Mouse (Mus musculus): ENCODE measurements around the gene Taf1b. TPM values are rescaled to one million over a fixed set of nuclear protein-coding genes. Genes with fewer than 3 reads are reported as not detected.
A peak's percentile ranks its signal among the peaks of the same experiment; 100 is the strongest.
"Not testable (repeated sequence)": the region's sequence is repeated elsewhere in the genome, so short reads cannot be mapped to it uniquely, and the experiment has no call there.

The Taf1b gene
- polyA plus RNA-seq (2014; fragmentation: Nextera tagmentation; extraction: Ambion mirVana) = 22.9 and 23.9 TPM in 2 replicates

DNA sequence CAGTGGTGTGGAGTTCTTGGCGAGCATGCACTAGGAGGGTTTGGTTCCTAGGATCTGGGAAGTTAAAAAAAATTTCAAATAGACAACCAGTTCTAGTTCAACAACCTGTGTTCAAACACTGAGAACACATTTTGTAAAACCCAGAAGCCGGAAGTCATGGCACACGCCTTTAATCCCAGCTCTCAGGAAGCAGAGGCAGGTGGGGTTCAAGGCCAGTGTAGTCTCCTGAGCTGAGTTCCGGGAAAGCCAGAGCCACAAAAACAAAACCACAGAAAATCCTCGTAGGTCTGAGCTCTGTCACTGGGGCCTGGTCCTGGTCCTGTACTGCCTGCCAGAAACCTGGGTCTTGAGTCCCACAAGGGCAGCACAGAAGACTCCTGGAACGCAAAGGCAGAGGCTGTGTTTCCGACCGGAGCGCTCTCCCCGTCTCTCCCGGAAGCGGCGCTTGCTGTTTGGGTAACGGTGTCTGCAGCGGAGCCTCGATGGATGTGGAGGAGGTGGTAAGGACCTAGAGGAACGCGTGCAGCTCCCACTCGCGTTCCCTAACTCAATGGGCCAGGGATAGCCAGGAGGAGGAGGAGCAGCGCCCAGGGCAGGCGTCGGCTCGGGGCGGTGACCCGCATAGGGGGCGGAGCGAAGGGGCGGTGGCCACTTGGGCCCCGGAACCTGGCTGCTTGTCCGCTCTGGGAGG is at the start of gene Taf1b:
Gene Taf1b (plus strand): TSS at position 210 of the 691 bp plus-strand sequence.
- Histone ChIP-seq H3K27ac (ENCODE audit: low read depth) (peak within 1 kb of the TSS; percentile 67), H3K9me3 (ENCODE audit: control insufficient read depth, low read length) (no peaks in the 10 kb centered on the region), H3K9ac (ENCODE audit: low read length) (peak within 1 kb of the TSS; percentile 53), H3K4me2 (ENCODE audit: low read length) (peak within 1 kb of the TSS; percentile 47), H3K36me3 (ENCODE audit: control insufficient read depth, insufficient read depth, low read length) (no peaks in the 10 kb centered on the region), H3K4me1 (replicated peaks; ENCODE audit: control insufficient read depth, insufficient read depth, low read length) (no peaks in the 10 kb centered on the region), H3K27me3 (replicated peaks; ENCODE audit: control insufficient read depth, insufficient read depth, low read length) (no peaks in the 10 kb centered on the region), H3K4me3 (ENCODE audit: low read depth, low read length) (peak within 1 kb of the TSS; percentile 61)
- ATAC-seq (replicated peaks; ENCODE audit: low FRiP score, low TSS enrichment, low read depth) (peak; percentile 84), DNase-seq (ENCODE audit: low spot score) (peak; percentile 97)
- 8% methylated on average over 31 of the region's 31 CpGs for WGBS

DNA sequence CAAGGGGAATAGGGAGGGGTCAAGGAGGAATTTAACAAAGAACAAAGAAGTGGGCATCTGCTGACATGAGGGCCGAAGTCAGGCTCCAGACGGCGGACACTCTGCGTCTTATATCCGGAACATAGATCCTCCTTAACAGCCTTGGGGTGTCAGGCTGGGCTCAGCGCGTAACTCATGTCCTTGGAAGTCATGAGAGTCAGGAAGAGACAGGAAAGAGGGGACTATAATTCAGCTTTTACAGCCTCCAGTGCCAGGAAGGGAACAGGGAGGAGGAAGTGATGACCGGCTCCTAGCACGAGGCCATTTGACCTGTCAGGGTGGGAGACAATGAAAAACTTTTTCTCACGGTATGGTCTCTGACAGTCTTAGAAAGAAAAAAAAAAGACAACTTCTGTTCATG is 37.8 kb upstream of the Taf1b start:
- H3K27me3 ChIP-seq (replicated peaks; ENCODE audit: control insufficient read depth, insufficient read depth, low read length) = no peaks in the 10 kb centered on the region
- H3K4me2 ChIP-seq (ENCODE audit: low read length) = no peak overlapping the region
- no peak overlapping the region for H3K4me3 ChIP-seq (ENCODE audit: low read depth, low read length)
- H3K4me1 ChIP-seq (replicated peaks; ENCODE audit: control insufficient read depth, insufficient read depth, low read length) = no peaks in the 10 kb centered on the region
- WGBS = 86% methylated on average over 10 of the region's 10 CpGs
- no peak overlapping the region for H3K9ac ChIP-seq (ENCODE audit: low read length)
- no peaks in the 10 kb centered on the region for H3K36me3 ChIP-seq (ENCODE audit: control insufficient read depth, insufficient read depth, low read length)
- H3K27ac ChIP-seq (ENCODE audit: low read depth) = no peak overlapping the region
- H3K9me3 ChIP-seq (ENCODE audit: control insufficient read depth, low read length) = no peaks in the 10 kb centered on the region
- ATAC-seq (replicated peaks; ENCODE audit: low FRiP score, low TSS enrichment, low read depth) (no peak), DNase-seq (ENCODE audit: low spot score) (no peak)

DNA sequence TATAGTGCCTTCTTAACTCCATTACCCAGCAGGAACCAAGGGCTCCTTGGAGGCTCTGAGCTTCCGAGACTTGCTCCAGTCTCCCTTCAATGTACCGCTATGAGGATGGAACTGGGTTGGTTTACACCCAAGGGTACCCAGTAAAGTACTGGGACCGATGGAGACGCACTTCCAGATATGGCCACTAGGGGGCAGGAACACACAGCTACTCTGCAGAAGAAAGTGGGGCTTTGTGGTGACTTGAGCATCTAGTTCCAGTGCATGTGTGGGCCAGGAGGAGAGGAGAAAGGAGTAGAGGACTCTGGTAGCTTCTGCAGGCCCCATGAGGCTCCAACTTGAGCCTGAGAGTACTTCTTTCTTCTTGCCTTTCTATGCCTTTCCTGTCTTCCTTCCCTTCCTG is 36.0 kb upstream of the Taf1b start:
- not testable (repeated sequence) for H3K4me3 ChIP-seq (ENCODE audit: low read depth, low read length); H3K9me3 ChIP-seq (ENCODE audit: control insufficient read depth, low read length); H3K36me3 ChIP-seq (ENCODE audit: control insufficient read depth, insufficient read depth, low read length); H3K4me2 ChIP-seq (ENCODE audit: low read length); H3K27me3 ChIP-seq (replicated peaks; ENCODE audit: control insufficient read depth, insufficient read depth, low read length); H3K4me1 ChIP-seq (replicated peaks; ENCODE audit: control insufficient read depth, insufficient read depth, low read length); H3K9ac ChIP-seq (ENCODE audit: low read length); H3K27ac ChIP-seq (ENCODE audit: low read depth); DNase-seq (ENCODE audit: low spot score); ATAC-seq (replicated peaks; ENCODE audit: low FRiP score, low TSS enrichment, low read depth)
- 31% methylated on average over 4 of the region's 4 CpGs for WGBS

DNA sequence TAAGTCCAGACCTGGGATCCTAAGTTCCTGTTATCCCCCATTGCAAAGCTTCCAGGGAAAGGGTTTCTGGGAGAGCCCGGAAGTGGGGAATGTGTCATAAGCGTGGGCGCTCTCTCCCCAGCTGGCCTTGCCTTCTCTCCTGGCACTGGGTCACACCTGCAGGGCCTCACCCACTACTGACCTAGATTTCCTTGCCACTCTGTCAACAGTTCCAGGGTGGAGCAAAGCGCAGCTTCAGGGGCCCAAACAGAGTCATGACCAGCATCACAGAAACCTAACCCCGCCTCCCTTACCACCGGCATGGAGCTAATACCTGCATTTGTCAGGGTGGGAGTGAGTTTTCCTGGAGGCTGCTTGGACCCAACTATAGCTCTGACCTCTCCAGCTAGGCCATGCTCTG is 34.7 kb upstream of the Taf1b start:
- WGBS = 83% methylated on average over 6 of the region's 6 CpGs
- H3K36me3 ChIP-seq (ENCODE audit: control insufficient read depth, insufficient read depth, low read length); H3K27ac ChIP-seq (ENCODE audit: low read depth); H3K4me2 ChIP-seq (ENCODE audit: low read length); H3K9ac ChIP-seq (ENCODE audit: low read length); H3K4me1 ChIP-seq (replicated peaks; ENCODE audit: control insufficient read depth, insufficient read depth, low read length); H3K9me3 ChIP-seq (ENCODE audit: control insufficient read depth, low read length); H3K27me3 ChIP-seq (replicated peaks; ENCODE audit: control insufficient read depth, insufficient read depth, low read length); H3K4me3 ChIP-seq (ENCODE audit: low read depth, low read length); ATAC-seq (replicated peaks; ENCODE audit: low FRiP score, low TSS enrichment, low read depth); DNase-seq (ENCODE audit: low spot score): not testable (repeated sequence)

DNA sequence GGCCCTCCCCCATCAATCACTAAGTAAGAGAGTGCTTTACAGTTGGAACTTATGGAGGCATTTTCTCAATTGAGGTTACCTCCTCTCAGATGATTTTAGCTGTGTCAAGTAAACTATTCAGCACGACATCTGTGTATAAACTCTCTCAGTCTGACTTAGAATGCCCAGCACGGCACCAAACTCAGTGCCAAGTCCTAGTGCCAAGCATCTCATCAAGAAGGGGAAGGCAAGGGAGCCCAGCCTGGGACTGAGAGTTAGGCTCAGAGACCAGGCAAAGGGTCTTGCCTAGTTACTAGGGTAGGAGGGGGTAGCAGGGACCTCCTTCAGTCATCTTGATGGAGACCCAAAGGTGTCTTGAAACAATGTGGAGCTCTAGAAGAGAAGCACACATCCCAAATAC is 29.2 kb upstream of the Taf1b start:
- Histone ChIP-seq H3K36me3 (ENCODE audit: control insufficient read depth, insufficient read depth, low read length) (no peaks in the 10 kb centered on the region), H3K4me3 (ENCODE audit: low read depth, low read length) (no peak overlapping the region), H3K9ac (ENCODE audit: low read length) (no peak overlapping the region), H3K27me3 (replicated peaks; ENCODE audit: control insufficient read depth, insufficient read depth, low read length) (no peaks in the 10 kb centered on the region), H3K4me1 (replicated peaks; ENCODE audit: control insufficient read depth, insufficient read depth, low read length) (no peaks in the 10 kb centered on the region), H3K9me3 (ENCODE audit: control insufficient read depth, low read length) (no peaks in the 10 kb centered on the region), H3K4me2 (ENCODE audit: low read length) (no peak overlapping the region), H3K27ac (ENCODE audit: low read depth) (no peak overlapping the region)
- DNase-seq (ENCODE audit: low spot score) (no peak), ATAC-seq (replicated peaks; ENCODE audit: low FRiP score, low TSS enrichment, low read depth) (no peak)
- 81% methylated on average over 2 of the region's 2 CpGs for WGBS

DNA sequence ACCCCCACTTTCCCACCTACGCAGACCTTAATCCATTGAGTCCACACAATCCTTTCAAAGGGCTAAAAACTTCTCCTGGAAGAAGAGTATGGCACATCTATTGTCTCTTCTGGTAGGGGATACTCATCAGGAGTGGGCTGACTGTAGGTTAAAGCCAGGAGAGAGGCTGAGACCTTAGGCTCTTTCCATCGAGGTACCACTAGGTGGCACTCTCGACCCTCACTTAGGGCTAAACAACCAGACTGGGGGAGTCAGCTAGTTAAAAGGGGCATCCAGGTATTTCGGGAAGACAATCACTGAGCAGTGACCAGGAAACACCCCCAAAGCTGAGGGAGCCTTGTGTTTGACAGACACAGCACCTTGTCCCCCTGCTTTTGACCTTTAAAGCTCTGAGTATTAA is 27.2 kb upstream of the Taf1b start:
- H3K27me3 ChIP-seq (replicated peaks; ENCODE audit: control insufficient read depth, insufficient read depth, low read length) = no peaks in the 10 kb centered on the region
- no peak overlapping the region for H3K4me2 ChIP-seq (ENCODE audit: low read length)
- H3K4me3 ChIP-seq (ENCODE audit: low read depth, low read length) = no peak overlapping the region
- WGBS = 16% methylated on average over 4 of the region's 4 CpGs
- DNase-seq (ENCODE audit: low spot score) = peak; percentile 69
- H3K36me3 ChIP-seq (ENCODE audit: control insufficient read depth, insufficient read depth, low read length) = no peaks in the 10 kb centered on the region
- H3K4me1 ChIP-seq (replicated peaks; ENCODE audit: control insufficient read depth, insufficient read depth, low read length) = no peaks in the 10 kb centered on the region
- no peak for ATAC-seq (replicated peaks; ENCODE audit: low FRiP score, low TSS enrichment, low read depth)
- H3K9me3 ChIP-seq (ENCODE audit: control insufficient read depth, low read length) = no peaks in the 10 kb centered on the region
- H3K9ac ChIP-seq (ENCODE audit: low read length) = no peak overlapping the region
- no peak overlapping the region for H3K27ac ChIP-seq (ENCODE audit: low read depth)

DNA sequence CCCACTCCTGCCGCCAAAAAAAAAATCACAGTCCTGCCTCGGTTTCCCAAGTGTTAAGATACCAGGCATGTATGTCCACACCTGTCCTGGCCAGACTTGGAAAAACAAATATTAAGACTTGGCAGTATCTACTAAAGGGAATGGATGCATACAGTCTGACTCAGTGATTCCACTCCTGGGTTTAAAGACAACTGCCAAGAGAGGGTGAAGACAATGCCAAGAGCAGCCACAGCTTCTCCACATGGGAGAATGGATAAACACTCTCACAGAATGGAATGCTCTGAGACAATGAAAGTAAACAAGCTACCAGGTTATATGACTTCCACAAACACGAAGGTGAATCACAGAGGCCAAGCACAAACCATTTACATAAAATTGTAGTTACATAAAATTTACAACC is 24.9 kb upstream of the Taf1b start:
- no peaks in the 10 kb centered on the region for H3K27me3 ChIP-seq (replicated peaks; ENCODE audit: control insufficient read depth, insufficient read depth, low read length)
- H3K9me3 ChIP-seq (ENCODE audit: control insufficient read depth, low read length) = no peaks in the 10 kb centered on the region
- DNase-seq (ENCODE audit: low spot score) = no peak
- H3K36me3 ChIP-seq (ENCODE audit: control insufficient read depth, insufficient read depth, low read length) = no peaks in the 10 kb centered on the region
- 58% methylated on average over 3 of the region's 3 CpGs for WGBS
- H3K4me3 ChIP-seq (ENCODE audit: low read depth, low read length) = no peak overlapping the region
- no peak overlapping the region for H3K27ac ChIP-seq (ENCODE audit: low read depth)
- no peak for ATAC-seq (replicated peaks; ENCODE audit: low FRiP score, low TSS enrichment, low read depth)
- no peak overlapping the region for H3K9ac ChIP-seq (ENCODE audit: low read length)
- H3K4me1 ChIP-seq (replicated peaks; ENCODE audit: control insufficient read depth, insufficient read depth, low read length) = no peaks in the 10 kb centered on the region
- no peak overlapping the region for H3K4me2 ChIP-seq (ENCODE audit: low read length)

DNA sequence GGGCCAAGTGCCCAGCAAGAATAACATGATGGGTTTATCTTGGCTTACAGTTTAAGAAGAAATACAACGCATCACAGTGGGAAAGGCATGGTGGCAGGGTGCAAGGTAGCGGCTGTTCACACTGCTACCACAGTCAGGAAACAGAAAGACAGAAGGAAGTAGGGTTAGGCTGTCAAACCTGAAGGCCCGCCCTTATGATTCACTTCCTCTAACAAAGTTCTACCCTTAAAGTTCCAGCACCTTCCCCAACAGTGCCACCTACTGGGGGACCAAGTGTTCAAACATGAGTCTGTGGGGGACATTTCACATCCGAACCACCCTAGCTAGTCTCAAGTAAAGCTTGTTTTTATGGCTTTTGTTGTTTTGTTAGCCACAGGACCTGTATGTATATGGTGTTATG is 13.2 kb upstream of the Taf1b start:
- ATAC-seq (replicated peaks; ENCODE audit: low FRiP score, low TSS enrichment, low read depth) = no peak
- Histone ChIP-seq H3K9me3 (ENCODE audit: control insufficient read depth, low read length) (peaks cover 4% of the 10 kb centered on the region; the same call in 1 of the 2 replicates), H3K4me1 (replicated peaks; ENCODE audit: control insufficient read depth, insufficient read depth, low read length) (no peaks in the 10 kb centered on the region), H3K4me3 (ENCODE audit: low read depth, low read length) (no peak overlapping the region), H3K4me2 (ENCODE audit: low read length) (no peak overlapping the region), H3K27ac (ENCODE audit: low read depth) (no peak overlapping the region), H3K36me3 (ENCODE audit: control insufficient read depth, insufficient read depth, low read length) (no peaks in the 10 kb centered on the region), H3K9ac (ENCODE audit: low read length) (no peak overlapping the region), H3K27me3 (replicated peaks; ENCODE audit: control insufficient read depth, insufficient read depth, low read length) (no peaks in the 10 kb centered on the region)
- no peak for DNase-seq (ENCODE audit: low spot score)
- 93% methylated on average over 4 of the region's 4 CpGs for WGBS

DNA sequence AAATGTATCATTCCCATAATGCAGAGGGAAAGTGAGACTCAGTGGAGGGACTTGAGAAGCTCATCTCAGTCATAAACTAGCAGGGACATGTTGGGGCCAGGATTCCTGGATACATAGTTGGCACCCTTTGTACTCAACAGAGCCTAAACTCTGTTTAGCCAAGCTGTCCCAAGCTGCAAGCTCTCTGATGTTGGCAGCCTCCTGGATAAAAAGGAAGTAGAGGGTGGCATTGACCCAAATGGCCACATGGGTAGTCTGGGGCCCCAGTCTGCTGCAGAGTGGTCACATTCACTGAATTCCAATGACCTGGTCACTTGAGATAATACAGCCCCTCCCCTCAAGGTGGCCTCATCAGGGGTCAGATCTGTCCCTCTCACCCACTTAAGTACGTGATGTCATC is 11.3 kb upstream of the Taf1b start:
- no peak for ATAC-seq (replicated peaks; ENCODE audit: low FRiP score, low TSS enrichment, low read depth)
- no peak overlapping the region for H3K4me3 ChIP-seq (ENCODE audit: low read depth, low read length)
- DNase-seq (ENCODE audit: low spot score) = no peak
- H3K4me2 ChIP-seq (ENCODE audit: low read length) = no peak overlapping the region
- H3K27me3 ChIP-seq (replicated peaks; ENCODE audit: control insufficient read depth, insufficient read depth, low read length) = no peaks in the 10 kb centered on the region
- H3K9me3 ChIP-seq (ENCODE audit: control insufficient read depth, low read length) = peaks cover 4% of the 10 kb centered on the region; the same call in 1 of the 2 replicates
- no peaks in the 10 kb centered on the region for H3K36me3 ChIP-seq (ENCODE audit: control insufficient read depth, insufficient read depth, low read length)
- no peaks in the 10 kb centered on the region for H3K4me1 ChIP-seq (replicated peaks; ENCODE audit: control insufficient read depth, insufficient read depth, low read length)
- no peak overlapping the region for H3K27ac ChIP-seq (ENCODE audit: low read depth)
- 79% methylated on average over 1 of the region's 1 CpGs for WGBS
- H3K9ac ChIP-seq (ENCODE audit: low read length) = no peak overlapping the region

All from intestine, embryonic 14.5 days (tissue).